Comparison of ENCODE assay signal across 10 mouse cellular contexts in genomic region chr4:62516579-62516978, GRCm38 (mm10). TPM values are rescaled to one million over a fixed set of nuclear protein-coding genes. Genes with fewer than 3 reads are reported as not detected.
A peak's percentile ranks its signal among the peaks of the same experiment; 100 is the strongest.
DNase-seq lines count a peak whose midpoint lies in the region; ATAC-seq and TF ChIP-seq lines count a peak whose summit lies in the region.
"Had no signal": no experiment of that assay in that cellular context is flagged by ENCODE, and none has a peak within 500 bp of the region (broad histone marks: within the 10 kb centered on the region; RNA-seq: fewer than 3 reads in every experiment).

No protein-coding gene starts in this region.

- H3K4me2 ChIP-seq in liver, embryonic 14.5 days (ENCODE audit: low read depth): peak overlapping the region; percentile 87

- ATAC-seq in liver, embryonic 14.5 days (ENCODE audit: insufficient read depth): peak; percentile 90

- peak; percentile 96 for TF ChIP-seq EP300 in liver, embryonic 14.5 days (IDR thresholded peaks at IDR 0.05; ENCODE audit: low read depth)

- H3K9ac ChIP-seq in liver, embryonic 14.5 days (replicated peaks): peak overlapping the region; percentile 100

- TF ChIP-seq CTCF in liver, embryonic 14.5 days (IDR thresholded peaks at IDR 0.05; ENCODE audit: low read depth): no peak

- no peaks in the 10 kb centered on the region for H3K27me3 ChIP-seq in heart, embryonic 10.5 days (ENCODE audit: insufficient read depth, poor library complexity, severe bottlenecking)
- no peaks in the 10 kb centered on the region for H3K27me3 ChIP-seq in liver, embryonic 14.5 days (ENCODE audit: control insufficient read depth, insufficient read depth, low read length)
- H3K27me3 ChIP-seq: CH12.LX had no signal

- H3K4me1 ChIP-seq in heart, embryonic 10.5 days: peaks cover 41% of the 10 kb centered on the region
- peaks cover 24 to 53% of the 10 kb centered on the region in 2 experiments for H3K4me1 ChIP-seq in liver, embryonic 14.5 days (replicated peaks; ENCODE audit: control insufficient read depth in 2 of 2, insufficient read depth in 2 of 2, low read length in 1 of 2)

- WGBS in heart, embryonic 10.5 days: 54% methylated on average over 1 of the region's 1 CpGs
- 7% methylated on average over 1 of the region's 1 CpGs for WGBS in liver, embryonic 14.5 days (ENCODE audit: insufficient replicate concordance)

- H3K4me3 ChIP-seq in heart, embryonic 10.5 days: peak overlapping the region; percentile 71
- peak overlapping the region; percentile 92 to 98 for H3K4me3 ChIP-seq in liver, embryonic 14.5 days (ENCODE audit: insufficient read depth in 1 of 2, low read depth in 2 of 2, low read length in 2 of 2)

- no peaks in the 10 kb centered on the region for H3K9me3 ChIP-seq in heart, embryonic 10.5 days
- no peaks in the 10 kb centered on the region for H3K9me3 ChIP-seq in liver, embryonic 14.5 days (ENCODE audit: control insufficient read depth, low read length)

- DNase-seq in heart, embryonic 10.5 days (ENCODE audit: low spot score): peak; percentile 92
- DNase-seq in heart, postnatal 4 days: no peak
- DNase-seq in spleen, adult 12 weeks (ENCODE audit: low spot score): peak; percentile 69
- no peak for DNase-seq in spleen, adult 18-20 months
- DNase-seq in liver, embryonic 14.5 days (ENCODE audit: low read depth in 3 of 3, low spot score in 3 of 3): peak; percentile 96 to 100 (median 98)
- DNase-seq in yolk sac, embryonic 10.5 days (ENCODE audit: low spot score): peak; percentile 55
- no peak for DNase-seq in left cerebral cortex, adult 8-10 months (ENCODE audit: low spot score in 2 of 2)
- DNase-seq in adrenal gland, adult 8-10 months: no peak

- H3K27ac ChIP-seq in heart, embryonic 10.5 days: peak overlapping the region; percentile 84
- peak overlapping the region; percentile 98 for H3K27ac ChIP-seq in liver, embryonic 14.5 days
- H3K27ac ChIP-seq: macrophage had no signal

- peaks cover 30% of the 10 kb centered on the region for H3K36me3 ChIP-seq in heart, embryonic 10.5 days
- H3K36me3 ChIP-seq in liver, embryonic 14.5 days (replicated peaks; ENCODE audit: control insufficient read depth, insufficient read depth, low read depth): peaks cover 42% of the 10 kb centered on the region

RNA-seq across cellular contexts. Expression of gene Alad, which starts 3.1 kb away (rescaled TPM):
- 144 and 157 TPM in 2 replicates for polyA plus RNA-seq in heart, embryonic 10.5 days (2016; fragmentation: Nextera tagmentation; extraction: Ambion mirVana)
- total RNA-seq in heart, postnatal 4 days (2021): 10 to 100 TPM; 63.8 to 69.8 TPM
- polyA plus RNA-seq in liver, embryonic 14.5 days (2012; rRNA removed): 296 and 338 TPM in 2 replicates
- polyA plus RNA-seq in liver, embryonic 14.5 days (2014; fragmentation: Nextera tagmentation; extraction: Ambion mirVana): 629 and 675 TPM in 2 replicates
- total RNA-seq in left cerebral cortex, adult 8-10 months (2022): 10 to 100 TPM; 35.5 to 39.6 (median 36.9) TPM
- total RNA-seq in adrenal gland, adult 8-10 months (2022): 100 to 1,000 TPM; 135 to 180 (median 162) TPM

RNA-seq across cellular contexts. Expression of gene Pole3, which starts 8.3 kb away (rescaled TPM):
- polyA plus RNA-seq in heart, embryonic 10.5 days (2016; fragmentation: Nextera tagmentation; extraction: Ambion mirVana): 72.1 and 87.4 TPM in 2 replicates
- 10 to 100 TPM; 28.2 to 31.1 TPM for total RNA-seq in heart, postnatal 4 days (2021)
- polyA plus RNA-seq in liver, embryonic 14.5 days (2012; rRNA removed): 24.3 and 37.4 TPM in 2 replicates
- 54.7 and 59.8 TPM in 2 replicates for polyA plus RNA-seq in liver, embryonic 14.5 days (2014; fragmentation: Nextera tagmentation; extraction: Ambion mirVana)
- total RNA-seq in left cerebral cortex, adult 8-10 months (2022): 10 to 100 TPM; 27.6 to 29.5 (median 28.3) TPM
- total RNA-seq in adrenal gland, adult 8-10 months (2022): 10 to 100 TPM; 55.6 to 59.0 (median 58.2) TPM

RNA-seq across cellular contexts. Expression of gene 4933430I17Rik, which starts 8.6 kb away (rescaled TPM):
- 0.36 and 0.49 TPM in 2 replicates for polyA plus RNA-seq in heart, embryonic 10.5 days (2016; fragmentation: Nextera tagmentation; extraction: Ambion mirVana)
- under 1 TPM; 0.19 to 0.25 TPM for total RNA-seq in heart, postnatal 4 days (2021)
- 0.10 and 0.12 TPM in 2 replicates for polyA plus RNA-seq in liver, embryonic 14.5 days (2012; rRNA removed)
- polyA plus RNA-seq in liver, embryonic 14.5 days (2014; fragmentation: Nextera tagmentation; extraction: Ambion mirVana): 0.08 and 0.20 TPM in 2 replicates
- total RNA-seq in left cerebral cortex, adult 8-10 months (2022): under 1 TPM; 0.35 to 0.73 (median 0.44) TPM
- 1 to 10 TPM in 1 of 4 experiments, under 1 TPM in 3; 0.35 to 1.3 (median 0.47) TPM for total RNA-seq in adrenal gland, adult 8-10 months (2022)

RNA-seq across cellular contexts. Expression of gene Hdhd3, which starts 13.3 kb away (rescaled TPM):
- polyA plus RNA-seq in heart, embryonic 10.5 days (2016; fragmentation: Nextera tagmentation; extraction: Ambion mirVana): 7.0 and 10.1 TPM in 2 replicates
- 1 to 10 TPM; 6.3 to 6.9 TPM for total RNA-seq in heart, postnatal 4 days (2021)
- polyA plus RNA-seq in liver, embryonic 14.5 days (2012; rRNA removed): 3.6 and 4.2 TPM in 2 replicates
- polyA plus RNA-seq in liver, embryonic 14.5 days (2014; fragmentation: Nextera tagmentation; extraction: Ambion mirVana): 6.4 and 9.1 TPM in 2 replicates
- 1 to 10 TPM; 7.8 to 9.6 (median 9.5) TPM for total RNA-seq in left cerebral cortex, adult 8-10 months (2022)
- total RNA-seq in adrenal gland, adult 8-10 months (2022): 10 to 100 TPM; 13.7 to 35.8 (median 23.6) TPM

RNA-seq across cellular contexts. Expression of gene Bspry, which starts 36.7 kb away (rescaled TPM):
- polyA plus RNA-seq in heart, embryonic 10.5 days (2016; fragmentation: Nextera tagmentation; extraction: Ambion mirVana): 0.46 and 2.0 TPM in 2 replicates
- total RNA-seq in heart, postnatal 4 days (2021): not detected
- 0.19 and 0.25 TPM in 2 replicates for polyA plus RNA-seq in liver, embryonic 14.5 days (2012; rRNA removed)
- 0.17 and 0.23 TPM in 2 replicates for polyA plus RNA-seq in liver, embryonic 14.5 days (2014; fragmentation: Nextera tagmentation; extraction: Ambion mirVana)
- total RNA-seq in left cerebral cortex, adult 8-10 months (2022): under 1 TPM in 3 of 4 experiments, not detected in 1; 0.32 to 0.61 (median 0.41) TPM
- 10 to 100 TPM in 2 of 4 experiments, 1 to 10 TPM in 2; 5.5 to 32.9 (median 15.0) TPM for total RNA-seq in adrenal gland, adult 8-10 months (2022)

Comparison
In these comparisons a context has a peak if more than half of its experiments do, and no peak if none do; other contexts are left out.
1. DNase-seq: peak in heart, embryonic 10.5 days (single experiment), spleen, adult 12 weeks (single experiment), liver, embryonic 14.5 days (3 of 3) and yolk sac, embryonic 10.5 days (single experiment); none in heart, postnatal 4 days (single experiment), spleen, adult 18-20 months (0 of 2), left cerebral cortex, adult 8-10 months (0 of 2) and adrenal gland, adult 8-10 months (single experiment).